Mouse (Mus musculus): Measurements from ENCODE around the gene Ephb1.

GRCm38 (mm10) chr9:102235444-102235951 is 119.0 kb downstream of the Ephb1 start:
- TF ChIP-seq MAFK (IDR thresholded peaks at IDR 0.05; ENCODE audit: insufficient replicate concordance, low read length) (no peak), CTCF (conservative IDR thresholded peaks at IDR 0.05 in 1 of 2, IDR thresholded peaks at IDR 0.05 in 1 of 2; ENCODE audit: low read depth in 2 of 2, low read length in 2 of 2) (no peak), TBP (conservative IDR thresholded peaks at IDR 0.05; ENCODE audit: low read depth, low read length) (no peak), POLR2A (IDR thresholded peaks at IDR 0.05; ENCODE audit: low read depth, low read length) (no peak), EP300 (IDR thresholded peaks at IDR 0.05; ENCODE audit: low read length) (no peak), CHD2 (IDR thresholded peaks at IDR 0.05; ENCODE audit: low read length) (no peak), POLR2AphosphoS2 (IDR thresholded peaks at IDR 0.05; ENCODE audit: low read depth, low read length) (no peak), ZMIZ1 (IDR thresholded peaks at IDR 0.05; ENCODE audit: low read depth, low read length) (no peak)

Data from CH12.LX (cell line).